Mouse (Mus musculus) small intestine, adult 2 months (tissue): ENCODE measurements around the gene Nrbp1. TPM values are rescaled to one million over a fixed set of nuclear protein-coding genes. Genes with fewer than 3 reads are reported as not detected.

ENCODE experiments used
- H3K27ac ChIP-seq: fragments of 200-500 bp; 2 replicates; pipeline ENCODE4 v1.5.1; 2012; ENCODE audit warnings: low read depth, low read length, control low read depth, inconsistent platforms; ENCODE audit not compliant: insufficient read depth
- H3K27me3 ChIP-seq: fragments of 200-500 bp; 2 replicates; pipeline ENCODE4 v1.6.1; 2012; ENCODE audit warnings: mild to moderate bottlenecking, moderate library complexity, low read length, inconsistent platforms; ENCODE audit not compliant: control insufficient read depth, insufficient read depth
- H3K36me3 ChIP-seq: fragments of 200-500 bp; 2 replicates; pipeline ENCODE4 v1.6.1; 2012; ENCODE audit warnings: mild to moderate bottlenecking, low read length, control low read depth, inconsistent platforms; ENCODE audit not compliant: control insufficient read depth, insufficient read depth
- H3K4me1 ChIP-seq: fragments of 200-500 bp; 2 replicates; pipeline ENCODE4 v1.6.1; 2012; ENCODE audit warnings: low read length, inconsistent platforms, mixed read lengths; ENCODE audit not compliant: control insufficient read depth, insufficient read depth, insufficient read length
- H3K4me3 ChIP-seq: fragments of 200-500 bp; 2 replicates; pipeline ENCODE4 v1.5.1; 2012; ENCODE audit warnings: low read depth, mild to moderate bottlenecking, control low read depth, inconsistent platforms, low read length, moderate library complexity
- CTCF ChIP-seq: fragments of 200-500 bp; IDR thresholded peaks from 2 replicates; pipeline ENCODE4 v1.5.1; 2012; ENCODE audit warnings: low read depth, mild to moderate bottlenecking, control low read depth, inconsistent platforms, low read length, moderate library complexity, mixed read lengths; ENCODE audit not compliant: insufficient replicate concordance, insufficient read length; ENCODE audit errors: extremely low read depth
- POLR2A ChIP-seq: fragments of 200-500 bp; IDR thresholded peaks from 2 replicates; pipeline ENCODE4 v1.6.1; 2012; ENCODE audit warnings: low read depth, mild to moderate bottlenecking, control low read depth, inconsistent platforms, low read length, moderate library complexity
- WGBS: fragments of 180-500 bp; shearing (Covaris S2); methylation state at CpG from one replicate; pipeline ENCODE4 v1.1.7; 2018; 5-methylcytosine and 5-hydroxymethylcytosine counted together
- polyA plus RNA-seq: library from polyadenylated mRNA; depleted of rRNA; stranded (reverse); fragments of >200 nt; gene quantifications from 2 replicates; pipeline ENCODE4 v1.2.3, GENCODE M21; 2012

Nrbp1 gene
- polyA plus RNA-seq, 1 experiment: 232 TPM

- 54% methylated on average over 8 of the region's 8 CpGs for WGBS
- peak overlapping the region; percentile 56 for H3K4me3 ChIP-seq
Observed at GRCm38 (mm10) chr5:31253806-31254205, 13.1 kb downstream of the Nrbp1 start.

GRCm38 (mm10) chr5:31254452-31254851, 13.8 kb downstream of the Nrbp1 start:
- peaks cover 14% of the 10 kb centered on the region for H3K4me1 ChIP-seq
- peak overlapping the region; percentile 56 for H3K4me3 ChIP-seq
- 23% methylated on average over 7 of the region's 7 CpGs for WGBS
- TF ChIP-seq CTCF (no peak), POLR2A (no peak)
- H3K36me3 ChIP-seq: peaks cover 30% of the 10 kb centered on the region
- peak overlapping the region; percentile 95 for H3K27ac ChIP-seq
- no peaks in the 10 kb centered on the region for H3K27me3 ChIP-seq

More at GRCm38 (mm10) chr5:31253806-31254205, 13.1 kb downstream of the Nrbp1 start:
- H3K4me1 ChIP-seq: peaks cover 14% of the 10 kb centered on the region
- peaks cover 35% of the 10 kb centered on the region for H3K36me3 ChIP-seq
- H3K27ac ChIP-seq: peak overlapping the region; percentile 95
- no peak for TF ChIP-seq CTCF
- TF ChIP-seq POLR2A: no peak
- H3K27me3 ChIP-seq: no peaks in the 10 kb centered on the region

- Histone ChIP-seq H3K27me3 (no peaks in the 10 kb centered on the region), H3K4me1 (peaks cover 14% of the 10 kb centered on the region), H3K36me3 (peaks cover 25% of the 10 kb centered on the region), H3K27ac (peak overlapping the region; percentile 95), H3K4me3 (no peak overlapping the region)
- WGBS: 58% methylated on average over 8 of the region's 8 CpGs
- TF ChIP-seq CTCF (no peak), POLR2A (no peak)
Observed at GRCm38 (mm10) chr5:31254901-31255300, 14.2 kb downstream of the Nrbp1 start.

- peaks cover 14% of the 10 kb centered on the region for H3K4me1 ChIP-seq
- no peaks in the 10 kb centered on the region for H3K27me3 ChIP-seq
- no peak overlapping the region for H3K27ac ChIP-seq
- H3K36me3 ChIP-seq: peaks cover 23% of the 10 kb centered on the region
- no peak overlapping the region for H3K4me3 ChIP-seq
- no peak for TF ChIP-seq POLR2A
- TF ChIP-seq CTCF: no peak
- 90% methylated on average over 2 of the region's 2 CpGs for WGBS
Observed at GRCm38 (mm10) chr5:31255381-31255780, 14.7 kb downstream of the Nrbp1 start.

- H3K27me3 ChIP-seq: no peaks in the 10 kb centered on the region
- no peak overlapping the region for H3K4me3 ChIP-seq
- H3K27ac ChIP-seq: no peak overlapping the region
- peaks cover 19% of the 10 kb centered on the region for H3K36me3 ChIP-seq
- no peak for TF ChIP-seq CTCF
- no peak for TF ChIP-seq POLR2A
- peaks cover 14% of the 10 kb centered on the region for H3K4me1 ChIP-seq
- WGBS: 74% methylated on average over 2 of the region's 2 CpGs
Observed at GRCm38 (mm10) chr5:31255971-31256370, 15.3 kb downstream of the Nrbp1 start.

GRCm38 (mm10) chr5:31257616-31258015, 17.0 kb downstream of the Nrbp1 start:
- 86% methylated on average over 11 of the region's 11 CpGs for WGBS
- Histone ChIP-seq H3K27ac (no peak overlapping the region), H3K4me3 (no peak overlapping the region), H3K27me3 (no peaks in the 10 kb centered on the region), H3K36me3 (peaks cover 15% of the 10 kb centered on the region; the same call in 1 of the 2 replicates), H3K4me1 (peaks cover 14% of the 10 kb centered on the region; the same call in 1 of the 2 replicates)
- no peak for TF ChIP-seq CTCF
- no peak for TF ChIP-seq POLR2A

GRCm38 (mm10) chr5:31266101-31266500, 25.4 kb downstream of the Nrbp1 start:
- H3K36me3 ChIP-seq: peaks cover 4% of the 10 kb centered on the region; the same call in 1 of the 2 replicates
- WGBS: 28% methylated on average over 7 of the region's 7 CpGs

GRCm38 (mm10) chr5:31267686-31268085, 27.0 kb downstream of the Nrbp1 start:
- TF ChIP-seq CTCF: no peak
- TF ChIP-seq POLR2A: no peak
- 79% methylated on average over 6 of the region's 6 CpGs for WGBS
- H3K36me3 ChIP-seq: peaks cover 4% of the 10 kb centered on the region; the same call in 1 of the 2 replicates
- no peaks in the 10 kb centered on the region for H3K4me1 ChIP-seq
- no peaks in the 10 kb centered on the region for H3K27me3 ChIP-seq
- no peak overlapping the region for H3K4me3 ChIP-seq
- H3K27ac ChIP-seq: no peak overlapping the region

More at GRCm38 (mm10) chr5:31266101-31266500, 25.4 kb downstream of the Nrbp1 start:
- no peak for TF ChIP-seq POLR2A
- Histone ChIP-seq H3K4me1 (no peaks in the 10 kb centered on the region), H3K27ac (no peak overlapping the region), H3K27me3 (no peaks in the 10 kb centered on the region), H3K4me3 (no peak overlapping the region)
